Mouse (Mus musculus) megakaryocyte, embryonic 14.5 days (primary cell): ENCODE results near the gene Hmcn1.

Experiments used
- FLI1 ChIP-seq: IDR thresholded peaks from 2 replicates; pipeline ENCODE4 v1.6.1; 2012; ENCODE audit warnings: low read length, inconsistent platforms, mixed read lengths
- GATA1 ChIP-seq: IDR thresholded peaks from 3 replicates; pipeline ENCODE4 v1.6.1; 2012; ENCODE audit warnings: mixed read lengths, low read length, inconsistent platforms, borderline replicate concordance

- TF ChIP-seq GATA1 (no peak), FLI1 (no peak)
Measured at GRCm38 (mm10) chr1:151038566-151038965, 45.3 kb upstream of the Hmcn1 start.
